Mouse (Mus musculus) brain, embryonic 14.5 days (tissue): ENCODE results near the gene Ddx54.

Experiments
- CTCF ChIP-seq: fragments of 200-500 bp; IDR thresholded peaks from 2 replicates; pipeline ENCODE4 v1.5.1; 2012; ENCODE audit warnings: inconsistent platforms, mild to moderate bottlenecking, moderate library complexity, borderline replicate concordance; ENCODE audit not compliant: insufficient read depth, insufficient read length; ENCODE audit errors: extremely low read depth
- POLR2A ChIP-seq: fragments of 200-500 bp; IDR thresholded peaks from 2 replicates; pipeline ENCODE4 v1.6.1; 2012; ENCODE audit warnings: mild to moderate bottlenecking, inconsistent platforms, borderline replicate concordance; ENCODE audit not compliant: poor library complexity, insufficient read depth, insufficient read length, severe bottlenecking; ENCODE audit errors: extremely low read depth

DNA sequence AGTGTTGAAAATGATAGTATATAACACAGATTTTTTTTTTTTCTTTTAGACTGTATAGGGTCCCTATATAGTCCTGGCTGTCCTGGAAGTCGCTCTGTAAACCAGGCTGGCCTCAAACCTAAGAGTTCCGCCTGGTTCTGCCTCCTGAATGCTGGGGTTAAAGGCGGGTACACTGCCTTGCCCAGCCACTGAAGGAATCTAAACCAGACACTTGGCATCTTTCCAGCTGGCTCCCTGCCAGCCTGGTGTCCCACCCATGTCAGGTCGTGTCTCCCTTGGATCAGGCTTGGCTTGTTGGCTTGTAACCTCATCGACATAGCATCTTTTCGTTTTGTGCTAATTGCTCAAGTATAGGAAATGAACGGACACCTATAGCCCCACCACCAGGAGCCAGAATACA lies 16.1 kb downstream of the Ddx54 start:
- TF ChIP-seq POLR2A: no peak
- no peak for TF ChIP-seq CTCF
